Mouse (Mus musculus) kidney, postnatal 14 days (tissue): ENCODE measurements around the gene Arrdc3.
"Not testable (repeated sequence)": the region's sequence is repeated elsewhere in the genome, so short reads cannot be mapped to it uniquely, and the experiment has no call there.

ENCODE experiments used
- DNase-seq: peaks from one replicate; pipeline ENCODE4 v3.0.0; 2022; ENCODE audit warnings: mixed read lengths

Gene Arrdc3

DNA sequence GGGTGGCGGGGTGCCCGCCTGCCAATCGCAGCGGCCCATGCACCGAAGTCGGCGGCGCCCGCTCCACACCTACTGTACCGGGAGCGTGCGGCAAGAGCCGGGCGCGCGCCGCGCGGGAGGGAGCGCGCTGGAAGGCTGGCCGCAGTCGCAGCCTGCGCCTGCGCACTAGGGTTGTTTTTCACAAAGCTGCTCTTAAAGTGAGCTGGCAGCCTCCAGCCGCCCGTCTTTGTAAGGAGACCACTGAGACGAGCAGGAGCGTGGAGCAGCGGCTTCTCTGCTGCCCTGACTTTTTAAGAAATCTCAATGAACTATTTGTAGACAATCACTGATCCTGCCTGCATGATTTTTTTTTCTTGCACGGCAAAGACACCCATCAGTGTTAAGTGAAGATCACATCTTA is at the start of gene Arrdc3:
Gene Arrdc3, plus strand, starts transcription at position 195 of the 400 bp plus-strand sequence.
- DNase-seq = peak; percentile 99

DNA sequence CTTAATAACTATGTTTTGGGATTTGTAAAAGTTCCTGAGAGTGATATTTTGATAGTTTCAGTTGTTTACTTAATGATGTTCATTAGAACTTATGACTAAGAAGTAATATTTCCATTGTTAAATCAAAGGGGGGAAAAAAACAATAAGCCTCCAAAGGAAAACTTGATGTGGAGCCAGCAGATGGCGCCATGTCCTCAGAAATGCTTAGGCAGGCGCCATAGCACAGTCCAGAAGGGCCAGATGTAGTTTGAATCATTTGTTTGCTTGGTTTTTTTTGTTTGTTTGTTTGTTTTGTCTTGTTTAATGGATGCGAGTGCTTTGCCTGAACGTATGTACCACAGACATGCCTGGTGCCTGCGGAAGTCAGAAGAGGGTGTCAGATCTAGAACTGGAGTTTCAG is 21.0 kb upstream of the Arrdc3 start:
- peak; percentile 76 for DNase-seq

DNA sequence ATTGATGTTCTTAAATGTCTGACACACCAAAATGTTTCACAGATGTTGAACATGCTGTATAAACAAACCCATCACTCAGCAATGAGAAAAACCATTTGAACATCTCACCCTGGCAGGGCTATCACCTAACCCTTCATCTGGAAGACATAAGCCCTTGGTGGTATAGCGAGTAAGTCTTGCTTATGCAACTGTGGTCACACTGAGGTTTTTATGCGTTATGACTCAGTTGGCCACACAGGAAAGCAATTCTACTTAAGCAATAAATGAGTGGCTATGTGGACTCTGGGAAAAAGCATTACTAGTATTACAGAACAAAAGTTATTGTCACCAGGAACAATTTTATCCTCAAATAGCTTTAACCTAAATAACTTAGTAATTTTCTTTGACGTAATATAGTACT is 19.0 kb upstream of the Arrdc3 start:
- no peak for DNase-seq

GRCm38 (mm10) chr13:80875126-80875525 is 8.1 kb upstream of the Arrdc3 start:
- no peak for DNase-seq

DNA sequence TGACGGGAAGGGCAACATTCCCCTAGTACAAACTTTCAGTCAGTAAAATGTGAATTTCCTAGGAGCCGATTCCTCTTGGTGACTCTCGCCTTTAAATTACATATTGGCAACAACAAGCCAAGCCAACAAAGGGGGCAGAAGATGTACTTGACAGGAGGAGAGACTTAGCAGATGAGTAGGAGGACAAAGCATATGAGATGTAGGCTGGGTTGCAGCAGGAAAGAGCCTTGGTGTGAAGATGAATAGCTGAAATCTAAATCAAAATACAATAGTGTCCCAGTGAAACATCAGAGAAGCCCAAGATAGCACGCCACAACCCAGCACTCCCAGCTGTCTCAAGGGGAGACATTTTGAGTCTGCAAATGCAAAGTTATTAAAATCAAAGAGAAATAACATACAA is 2.4 kb upstream of the Arrdc3 start:
- DNase-seq = no peak

DNA sequence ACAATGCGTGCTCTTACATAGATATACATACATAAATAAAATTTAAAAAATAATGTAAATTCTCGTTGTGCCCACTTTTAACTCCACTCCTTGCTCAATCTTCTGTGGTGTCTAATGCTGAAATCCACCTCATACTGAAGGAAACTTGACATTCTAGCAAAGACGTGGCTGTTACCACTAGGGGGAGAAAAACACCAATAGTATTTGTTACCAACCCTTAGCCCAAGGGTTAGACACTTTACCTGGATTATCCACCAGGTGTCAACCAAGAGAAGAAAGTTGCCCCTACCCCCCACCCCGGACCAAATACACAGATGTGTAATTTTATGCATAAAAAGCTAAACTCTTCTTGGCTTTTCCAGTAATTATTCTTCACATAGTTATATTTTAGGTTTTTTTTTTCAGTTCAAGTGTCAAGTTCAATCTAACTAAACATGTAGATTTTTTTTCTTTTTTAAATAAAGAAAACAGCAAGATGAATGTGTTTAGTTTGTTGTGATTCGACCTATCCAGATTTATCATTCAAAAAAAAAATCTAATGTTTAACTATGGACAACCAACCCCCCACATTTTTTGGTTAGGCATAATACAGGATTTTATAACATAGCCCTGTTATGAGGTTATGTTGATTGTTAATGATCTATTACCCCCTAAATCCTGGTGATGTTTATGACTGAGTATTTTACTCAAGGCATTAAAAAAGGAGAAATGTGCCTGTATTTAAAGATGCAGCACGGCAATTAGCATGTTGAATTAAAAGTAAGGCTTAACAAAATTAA is 1.3 kb upstream of the Arrdc3 start:
- peak; percentile 83 for DNase-seq

- DNase-seq = no peak
These were observed 458 bp upstream of the Arrdc3 start for GRCm38 (mm10) chr13:80882716-80883135.

DNA sequence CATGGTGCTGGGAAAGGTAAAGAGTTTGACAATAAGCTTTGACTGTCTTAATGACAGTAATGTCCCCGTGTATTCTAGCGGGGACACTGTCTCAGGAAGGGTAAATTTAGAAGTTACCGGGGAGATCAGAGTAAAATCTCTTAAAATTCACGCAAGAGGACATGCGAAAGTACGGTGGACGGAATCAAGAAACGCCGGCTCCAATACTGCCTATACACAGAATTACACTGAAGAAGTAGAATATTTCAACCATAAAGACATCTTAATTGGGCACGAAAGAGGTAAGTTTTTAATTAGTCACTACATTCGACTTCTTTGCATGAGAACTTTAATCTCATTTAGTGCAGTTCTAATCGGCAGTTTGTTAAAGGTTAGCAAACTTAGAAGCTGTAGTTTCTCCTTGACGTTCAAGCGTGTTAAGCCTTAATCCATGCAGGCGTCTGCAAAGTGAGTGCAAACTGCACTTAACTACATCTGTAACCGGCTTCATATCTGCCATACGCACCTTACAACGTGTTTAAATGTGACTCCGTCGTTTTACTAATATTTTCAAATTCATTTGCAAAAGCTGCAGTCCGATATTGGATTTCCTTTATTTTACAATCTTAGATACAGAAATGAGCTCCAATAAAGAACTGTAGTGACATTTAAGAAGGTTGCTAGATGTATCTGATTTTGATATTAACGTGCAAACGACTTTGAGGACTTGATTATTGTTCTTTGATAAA is 629 bp downstream of the Arrdc3 start:
- peak; percentile 40 for DNase-seq

DNA sequence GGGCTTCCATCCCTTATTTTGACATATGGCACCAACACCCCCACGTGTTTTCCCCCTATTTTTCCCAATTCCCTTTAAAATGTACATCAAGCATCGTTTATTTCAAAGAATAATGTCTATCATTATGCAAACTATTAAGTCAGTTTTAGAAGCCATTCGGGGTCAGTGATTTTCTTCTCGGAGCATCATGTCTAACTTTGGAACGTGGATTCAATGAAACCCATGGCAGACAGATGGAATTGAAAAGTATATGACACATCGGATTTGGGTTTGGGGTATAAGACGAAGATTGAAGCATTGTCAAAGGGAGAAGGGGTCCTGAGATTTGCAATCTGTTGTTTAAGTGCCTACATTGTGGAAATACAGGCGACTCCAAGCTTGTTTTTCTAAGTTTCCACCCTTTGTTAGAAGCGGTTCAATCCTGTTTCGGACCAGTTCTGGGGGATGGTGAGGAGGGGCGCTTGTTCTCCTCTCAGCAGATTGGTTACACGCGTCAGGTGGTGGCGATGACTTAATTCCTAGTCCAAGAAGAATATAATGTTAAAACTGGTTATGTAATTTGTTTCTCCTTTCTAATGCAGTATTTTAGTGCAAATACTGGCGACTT is 1.3 kb downstream of the Arrdc3 start:
- DNase-seq = peak; percentile 83

GRCm38 (mm10) chr13:80885103-80885833 is 2.1 kb downstream of the Arrdc3 start:
- peak; percentile 97 for DNase-seq

- DNase-seq = peak; percentile 97
These were observed 2.9 kb downstream of the Arrdc3 start for GRCm38 (mm10) chr13:80885834-80886663.

DNA sequence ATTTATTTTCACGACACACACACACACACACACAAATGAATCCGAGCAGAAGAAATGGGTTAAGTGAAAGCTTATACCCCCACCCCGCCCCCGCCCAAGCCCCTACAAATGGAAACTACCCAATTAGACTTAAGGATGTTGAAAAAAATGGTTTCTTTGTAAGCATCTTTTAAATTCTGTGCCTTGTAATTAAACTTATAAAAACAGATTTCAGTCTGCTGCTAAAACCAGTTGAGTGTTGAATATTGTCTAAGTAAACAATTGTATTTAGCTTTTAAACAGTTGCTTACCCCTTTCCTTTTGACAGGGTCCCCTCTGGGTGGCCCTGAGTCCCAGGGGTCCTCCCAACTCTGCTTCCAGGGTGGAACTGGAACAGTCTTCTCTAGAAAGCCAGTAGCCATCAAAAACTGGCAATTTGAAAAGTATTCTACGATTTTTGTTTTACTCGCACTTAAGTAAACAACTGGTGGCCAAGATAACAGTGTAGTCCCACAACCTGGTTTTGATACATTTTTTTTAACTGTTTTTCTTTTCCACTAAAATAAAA is 3.6 kb downstream of the Arrdc3 start:
- no peak for DNase-seq

DNA sequence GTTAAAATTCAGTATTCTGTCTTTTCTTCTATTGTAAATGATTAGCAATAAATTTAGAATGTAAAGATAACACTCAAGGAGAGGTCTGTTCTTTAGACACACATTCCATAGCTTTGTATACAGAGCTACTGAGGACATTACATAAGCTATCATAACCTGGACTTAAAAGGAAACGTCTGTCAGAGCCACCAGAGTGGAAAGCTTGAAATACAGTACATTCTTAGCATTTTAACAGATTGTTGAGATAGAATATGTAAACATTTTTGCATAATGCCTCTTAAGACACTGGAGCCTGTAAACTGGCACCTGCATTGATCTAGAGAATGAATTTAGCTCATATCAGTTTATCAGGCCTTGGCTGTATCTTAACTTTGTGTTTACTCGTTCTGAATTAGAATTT is 4.7 kb downstream of the Arrdc3 start:
- DNase-seq = no peak

DNA sequence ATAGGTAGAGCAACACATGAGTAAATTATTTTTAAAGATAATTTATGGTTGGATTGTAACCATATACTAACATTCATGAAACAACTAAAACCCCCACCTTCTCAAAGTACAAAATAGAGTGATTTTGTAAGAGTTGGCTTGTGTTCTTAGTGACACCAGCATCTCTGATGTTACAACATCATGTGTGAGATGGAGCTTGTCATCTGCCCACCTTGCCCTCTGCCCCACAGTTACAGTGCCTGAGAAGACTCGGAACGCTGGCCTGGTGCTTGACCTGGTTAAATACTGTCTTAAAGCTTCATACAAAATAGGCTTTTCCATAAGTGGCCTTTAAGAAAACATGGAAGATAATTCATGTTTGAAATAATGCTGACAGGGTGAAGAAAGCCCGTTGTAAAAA is 11.7 kb downstream of the Arrdc3 start:
- DNase-seq = not testable (repeated sequence)

DNA sequence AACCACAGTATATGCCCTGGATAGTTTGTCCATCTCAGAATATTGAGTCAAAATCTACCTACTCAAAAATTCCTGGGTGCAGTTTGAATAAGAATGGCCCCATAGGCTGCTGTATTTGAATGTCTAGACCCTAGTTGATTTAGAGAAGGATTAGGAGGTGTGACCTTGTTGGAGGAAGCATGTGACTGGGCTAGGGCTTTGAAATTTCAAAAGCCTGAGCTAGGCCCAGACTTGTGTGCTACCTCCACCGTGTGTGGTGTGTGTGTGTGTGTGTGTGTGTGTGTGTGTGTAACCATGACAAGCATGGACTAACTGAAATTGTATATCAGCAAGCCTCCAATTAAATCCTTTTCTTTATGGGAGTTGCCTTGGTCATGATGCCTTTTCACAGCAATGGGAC is 14.2 kb downstream of the Arrdc3 start:
- DNase-seq = no peak

- DNase-seq = no peak
These were observed 14.9 kb downstream of the Arrdc3 start for GRCm38 (mm10) chr13:80898095-80898494.

DNA sequence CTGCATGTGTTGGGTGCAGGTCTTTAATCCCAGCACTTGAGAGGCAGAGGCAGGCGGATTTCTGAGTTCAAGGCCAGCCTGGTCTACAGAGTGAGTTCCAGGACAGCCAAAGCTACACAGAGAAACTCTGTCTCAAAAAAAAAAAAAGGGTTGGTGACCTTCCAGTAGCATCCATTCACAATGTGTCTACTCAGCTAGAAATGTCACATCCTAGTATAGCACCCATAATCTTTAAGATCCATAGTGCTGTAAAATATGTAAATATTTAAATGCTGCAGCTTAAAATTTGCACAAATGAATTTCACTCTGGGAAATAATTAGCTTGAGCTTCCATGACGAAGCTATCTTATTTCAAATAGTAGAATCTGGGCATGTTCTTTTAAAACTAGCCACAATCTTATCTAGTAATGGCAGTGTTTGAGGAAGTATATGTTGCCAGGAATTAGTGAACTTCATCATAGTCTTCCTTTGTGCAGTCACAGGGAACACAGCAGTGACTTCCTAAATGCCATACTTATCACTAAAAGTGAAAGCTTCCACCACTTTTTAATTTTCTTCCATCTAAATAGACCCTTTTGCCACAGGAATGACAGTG is 16.3 kb downstream of the Arrdc3 start:
- DNase-seq = no peak

- DNase-seq = no peak
These were observed 18.2 kb downstream of the Arrdc3 start for GRCm38 (mm10) chr13:80901432-80901831.

GRCm38 (mm10) chr13:80902796-80903195 is 19.6 kb downstream of the Arrdc3 start:
- no peak for DNase-seq

DNA sequence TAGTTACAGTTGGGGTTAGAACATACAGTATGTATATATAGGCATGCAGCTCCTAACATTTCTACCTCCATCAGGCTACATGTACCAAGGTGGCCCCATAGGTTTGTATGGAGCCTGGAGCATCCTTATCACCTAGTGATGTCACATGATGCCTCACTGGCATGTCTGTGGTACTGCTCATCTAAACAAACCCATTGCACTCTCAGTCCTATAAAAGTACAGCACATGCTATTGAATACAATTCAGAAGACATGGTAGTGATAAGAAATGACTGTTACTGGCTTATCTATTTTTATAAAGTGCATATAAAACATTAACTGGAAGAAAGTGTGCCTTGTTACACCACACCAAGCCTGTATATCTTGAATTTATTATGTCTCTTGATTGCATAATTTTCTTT is 30.2 kb downstream of the Arrdc3 start:
- no peak for DNase-seq

DNA sequence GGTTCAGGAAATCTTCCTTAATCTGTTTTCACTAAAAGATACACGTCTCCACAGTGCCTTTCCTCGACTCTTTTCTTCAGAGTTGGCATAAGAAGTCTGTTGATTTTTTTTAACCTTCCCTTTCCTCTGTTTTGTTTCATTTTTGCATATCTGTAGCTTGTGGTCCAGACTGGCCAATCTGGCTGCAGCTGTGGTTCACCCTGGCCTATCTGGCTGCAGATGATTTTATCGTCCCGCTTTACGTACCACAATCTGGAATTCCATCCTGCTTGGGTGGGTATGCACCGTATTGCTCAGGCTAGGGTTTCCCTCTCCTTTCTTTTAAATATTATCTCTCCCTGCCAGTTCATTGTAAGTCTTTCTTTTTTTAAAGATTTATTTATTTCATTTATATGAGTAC is 37.8 kb downstream of the Arrdc3 start:
- DNase-seq = no peak
